Mouse (Mus musculus): ENCODE data around the gene Srr. TPM values are rescaled to one million over a fixed set of nuclear protein-coding genes. Genes with fewer than 3 reads are reported as not detected.

Srr gene
- total and polyA plus RNA-seq, 2 experiments from 2014 or later = 36.4 to 41.8 TPM

DNA sequence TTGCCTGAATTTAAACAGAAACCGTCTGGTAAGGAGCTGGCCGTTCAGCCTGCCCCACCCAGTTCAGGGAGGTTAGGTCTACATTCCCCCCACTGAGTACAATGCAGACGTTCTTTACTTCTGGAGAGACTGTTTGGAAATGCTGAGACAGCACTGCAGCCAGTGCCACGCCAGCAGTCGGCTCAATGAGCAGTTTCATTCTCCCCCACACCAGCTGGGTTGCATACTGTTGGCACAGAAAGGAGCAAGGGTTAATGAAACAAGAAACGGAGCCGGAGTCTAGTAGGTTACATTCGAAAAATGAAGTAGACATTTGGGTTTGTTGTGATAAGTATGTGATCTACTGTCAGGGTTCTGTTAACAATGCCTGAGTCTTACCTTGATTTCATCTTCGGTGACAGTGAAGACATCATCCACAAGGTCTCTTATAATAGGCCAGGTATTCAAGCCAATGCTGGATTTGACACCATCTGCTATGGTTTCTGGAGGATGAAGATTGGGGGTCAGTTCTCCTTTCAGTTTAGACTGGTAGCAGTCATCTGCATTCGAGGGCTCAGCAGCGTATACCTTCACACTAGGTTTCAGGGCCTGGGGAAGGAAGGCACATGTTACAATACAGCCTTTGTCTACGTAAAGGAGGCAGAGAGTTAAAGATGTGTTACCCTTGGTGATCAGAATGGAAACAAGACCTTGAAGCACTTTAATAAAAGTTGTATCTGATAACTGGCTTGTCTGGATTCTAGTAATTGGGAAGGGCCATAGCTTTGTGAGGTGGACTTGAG lies 16.9 kb downstream of the Srr start:
- Histone ChIP-seq H3K4me2 (ENCODE audit: low read depth, low read length) (no peak overlapping the region), H3K9me3 (ENCODE audit: low read length) (no peaks in the 10 kb centered on the region), H3K27me3 (ENCODE audit: insufficient read depth, low read length) (no peaks in the 10 kb centered on the region), H3K4me1 (ENCODE audit: insufficient read depth, low read length) (no peaks in the 10 kb centered on the region), H3K36me3 (ENCODE audit: insufficient read depth, low read length) (peaks cover 58% of the 10 kb centered on the region), H3K4me3 (ENCODE audit: low read length) (no peak overlapping the region), H3K9ac (replicated peaks; ENCODE audit: low read length) (no peak overlapping the region), H3K27ac (no peak overlapping the region)
- TF ChIP-seq CTCF (IDR thresholded peaks at IDR 0.05; ENCODE audit: low read depth) = no peak
- DNase-seq (ENCODE audit: low spot score) = no peak
- ATAC-seq = no peak
- whole genome bisulfite sequencing = 78% methylated on average over 12 of the region's 12 CpGs

DNA sequence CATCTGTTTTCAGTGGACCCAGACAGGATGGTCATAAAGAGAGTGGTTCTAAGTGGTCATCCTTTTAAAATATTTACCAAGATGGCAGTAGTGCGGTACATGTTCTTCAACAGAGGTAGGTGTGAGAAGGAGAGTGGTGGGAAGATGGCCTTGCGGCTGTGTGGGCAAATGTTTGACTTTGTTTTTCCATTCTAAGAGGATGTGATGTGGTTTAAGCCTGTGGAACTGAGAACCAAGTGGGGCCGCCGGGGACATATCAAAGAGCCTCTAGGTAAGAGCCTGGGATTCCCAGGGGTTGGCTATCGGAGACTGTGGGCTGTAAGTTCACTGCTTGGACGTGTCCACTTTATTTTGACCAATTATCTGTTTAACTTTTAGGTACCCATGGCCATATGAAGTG lies 17.9 kb downstream of the Srr start:
- Histone ChIP-seq H3K9ac (replicated peaks; ENCODE audit: low read length) (no peak overlapping the region), H3K36me3 (ENCODE audit: insufficient read depth, low read length) (peaks cover 58% of the 10 kb centered on the region), H3K27ac (no peak overlapping the region), H3K27me3 (ENCODE audit: insufficient read depth, low read length) (no peaks in the 10 kb centered on the region), H3K4me3 (ENCODE audit: low read length) (no peak overlapping the region), H3K4me1 (ENCODE audit: insufficient read depth, low read length) (no peaks in the 10 kb centered on the region), H3K4me2 (ENCODE audit: low read depth, low read length) (no peak overlapping the region), H3K9me3 (ENCODE audit: low read length) (no peaks in the 10 kb centered on the region)
- WGBS = 94% methylated on average over 6 of the region's 6 CpGs
- no peak for TF ChIP-seq CTCF (IDR thresholded peaks at IDR 0.05; ENCODE audit: low read depth)
- ATAC-seq (no peak), DNase-seq (ENCODE audit: low spot score) (no peak)

DNA sequence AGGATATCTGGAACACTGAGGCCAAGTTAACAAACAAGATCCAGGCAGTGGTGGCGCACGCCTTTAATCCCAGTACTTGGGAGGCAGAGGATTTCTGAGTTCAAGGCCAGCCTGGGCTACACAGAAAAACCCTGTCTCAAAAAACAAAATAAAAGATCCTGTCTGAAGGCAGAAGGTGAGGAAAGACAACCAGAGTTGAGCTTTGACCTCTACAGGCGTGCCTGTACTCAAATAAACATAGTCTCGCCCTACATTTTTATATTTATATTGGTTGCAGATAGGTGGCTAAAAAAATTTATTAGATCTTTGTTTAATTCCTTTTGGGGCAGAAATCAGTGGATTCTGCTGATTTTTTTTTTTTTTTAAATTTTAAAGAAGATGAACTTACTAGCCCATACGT lies 23.3 kb downstream of the Srr start:
- 94% methylated on average over 5 of the region's 5 CpGs for WGBS

DNA sequence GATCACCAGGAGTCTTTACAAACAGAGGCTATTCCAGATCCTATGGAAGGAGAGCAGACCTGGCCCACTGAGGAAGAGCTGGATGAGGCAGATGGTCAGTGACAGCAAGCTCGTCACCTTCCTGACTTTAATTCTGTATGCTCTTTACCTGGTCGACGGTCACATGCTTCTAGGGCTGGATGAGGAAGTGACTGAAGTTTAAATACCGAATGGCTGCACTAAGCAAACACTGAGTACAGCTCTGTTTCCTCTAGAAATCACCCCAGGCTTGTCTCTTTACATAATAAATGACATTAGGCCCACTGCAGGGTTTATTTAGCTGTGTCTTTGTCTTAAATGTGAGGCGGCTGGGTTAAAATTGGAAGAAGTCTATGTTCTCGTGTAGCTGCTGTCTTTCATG lies 24.2 kb downstream of the Srr start:
- Histone ChIP-seq H3K27ac (no peak overlapping the region), H3K4me1 (ENCODE audit: insufficient read depth, low read length) (no peaks in the 10 kb centered on the region), H3K36me3 (ENCODE audit: insufficient read depth, low read length) (peaks cover 57% of the 10 kb centered on the region), H3K4me3 (ENCODE audit: low read length) (no peak overlapping the region), H3K9me3 (ENCODE audit: low read length) (no peaks in the 10 kb centered on the region), H3K27me3 (ENCODE audit: insufficient read depth, low read length) (no peaks in the 10 kb centered on the region), H3K4me2 (ENCODE audit: low read depth, low read length) (no peak overlapping the region), H3K9ac (replicated peaks; ENCODE audit: low read length) (no peak overlapping the region)
- DNase-seq (ENCODE audit: low spot score) = no peak
- 89% methylated on average over 6 of the region's 6 CpGs for WGBS
- TF ChIP-seq CTCF (IDR thresholded peaks at IDR 0.05; ENCODE audit: low read depth) = no peak
- no peak for ATAC-seq

More for the DNA sequence above, 23.3 kb downstream of the Srr start:
- Histone ChIP-seq H3K4me3 (ENCODE audit: low read length) (no peak overlapping the region), H3K9ac (replicated peaks; ENCODE audit: low read length) (no peak overlapping the region), H3K4me2 (ENCODE audit: low read depth, low read length) (no peak overlapping the region), H3K27ac (no peak overlapping the region), H3K36me3 (ENCODE audit: insufficient read depth, low read length) (peaks cover 65% of the 10 kb centered on the region), H3K9me3 (ENCODE audit: low read length) (no peaks in the 10 kb centered on the region), H3K4me1 (ENCODE audit: insufficient read depth, low read length) (no peaks in the 10 kb centered on the region), H3K27me3 (ENCODE audit: insufficient read depth, low read length) (no peaks in the 10 kb centered on the region)
- ATAC-seq = no peak
- no peak for TF ChIP-seq CTCF (IDR thresholded peaks at IDR 0.05; ENCODE audit: low read depth)
- no peak for DNase-seq (ENCODE audit: low spot score)

DNA sequence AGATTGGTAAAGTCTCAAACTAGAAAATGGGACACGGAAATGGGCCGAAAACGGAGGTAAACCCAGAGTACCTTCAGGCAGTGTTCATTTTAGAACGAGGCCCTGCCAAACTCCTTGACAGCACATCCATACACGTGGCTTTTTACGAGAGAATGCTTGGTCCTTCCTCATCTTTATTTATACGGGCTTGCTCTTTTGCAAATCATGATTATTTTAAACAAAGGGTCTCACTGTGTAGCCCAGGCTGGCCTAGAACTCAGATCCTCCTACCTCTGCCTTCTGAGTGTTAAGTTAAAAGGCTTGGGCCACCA lies 27.3 kb downstream of the Srr start:
- H3K27me3 ChIP-seq (ENCODE audit: insufficient read depth, low read length) = no peaks in the 10 kb centered on the region
- no peak for TF ChIP-seq CTCF (IDR thresholded peaks at IDR 0.05; ENCODE audit: low read depth)
- peak overlapping the region; percentile 78 for H3K4me3 ChIP-seq (ENCODE audit: low read length)
- no peak for ATAC-seq
- 0% methylated on average over 7 of the region's 7 CpGs for WGBS
- H3K9ac ChIP-seq (replicated peaks; ENCODE audit: low read length) = peak overlapping the region; percentile 82
- H3K36me3 ChIP-seq (ENCODE audit: insufficient read depth, low read length) = peaks cover 31% of the 10 kb centered on the region
- no peak for DNase-seq (ENCODE audit: low spot score)
- H3K9me3 ChIP-seq (ENCODE audit: low read length) = no peaks in the 10 kb centered on the region
- H3K4me2 ChIP-seq (ENCODE audit: low read depth, low read length) = peak overlapping the region; percentile 58
- peak overlapping the region; percentile 92; the same call in 1 of the 2 replicates for H3K27ac ChIP-seq
- H3K4me1 ChIP-seq (ENCODE audit: insufficient read depth, low read length) = no peaks in the 10 kb centered on the region

DNA sequence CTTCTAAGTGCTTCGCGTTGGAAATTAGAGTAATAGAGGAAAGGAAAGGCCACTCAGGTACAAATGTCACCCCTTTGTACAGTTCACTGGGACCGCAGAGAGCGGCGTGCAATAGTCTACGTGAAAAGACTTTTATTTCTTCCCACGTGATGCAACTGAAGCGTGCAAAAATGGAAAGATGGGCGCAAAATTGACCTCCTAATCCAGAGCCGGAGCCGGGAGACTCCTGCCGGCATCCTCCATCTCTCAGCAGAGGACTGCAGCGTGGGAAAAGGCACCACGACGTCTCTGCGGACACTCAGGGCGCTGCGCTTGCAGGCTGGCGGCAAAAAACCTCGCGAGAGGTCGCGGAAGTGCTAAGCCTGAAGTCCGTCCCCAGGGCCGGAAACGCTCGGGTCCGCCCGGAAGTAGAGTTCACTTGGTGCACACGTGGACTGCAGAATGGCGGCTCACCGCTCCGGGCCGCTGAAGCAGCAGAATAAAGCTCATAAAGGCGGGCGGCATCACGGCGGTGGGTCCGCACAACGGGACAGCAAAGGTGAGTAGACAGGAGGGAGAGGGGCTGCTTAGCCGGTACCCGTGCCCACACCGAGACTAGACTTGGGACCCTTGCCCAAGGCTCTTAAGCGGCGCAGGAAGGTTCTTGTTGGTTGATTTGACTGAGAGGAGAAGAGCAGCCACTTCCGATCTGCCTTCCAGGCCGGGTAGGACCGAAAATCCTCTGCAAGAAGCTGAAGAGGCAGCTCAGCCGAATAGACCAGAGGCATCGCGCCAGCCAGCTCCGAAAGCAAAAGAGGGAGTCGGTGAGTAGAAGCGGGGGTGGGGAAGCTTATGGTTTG lies 27.9 kb downstream of the Srr start, which contains the start of gene Tsr1:
Gene Tsr1 (plus strand): TSS at position 394 of the 839 bp plus-strand sequence.
- Histone ChIP-seq H3K9ac (replicated peaks; ENCODE audit: low read length) (peak within 1 kb of the TSS; percentile 82), H3K4me1 (ENCODE audit: insufficient read depth, low read length) (no peaks in the 10 kb centered on the region), H3K4me2 (ENCODE audit: low read depth, low read length) (peak within 1 kb of the TSS; percentile 58), H3K27me3 (ENCODE audit: insufficient read depth, low read length) (no peaks in the 10 kb centered on the region), H3K9me3 (ENCODE audit: low read length) (no peaks in the 10 kb centered on the region), H3K36me3 (ENCODE audit: insufficient read depth, low read length) (peaks cover 31% of the 10 kb centered on the region), H3K4me3 (ENCODE audit: low read length) (peak within 1 kb of the TSS; percentile 78), H3K27ac (peak within 1 kb of the TSS; percentile 92)
- peak; percentile 97 for DNase-seq (ENCODE audit: low spot score)
- no peak; the same call in 1 of the 2 replicates for TF ChIP-seq CTCF (IDR thresholded peaks at IDR 0.05; ENCODE audit: low read depth)
- WGBS = under 1% methylated on average over 54 of the region's 54 CpGs
- peak; percentile 93 for ATAC-seq
